Mouse (Mus musculus) mesoderm, embryonic 11.5 days (tissue): ENCODE measurements around the gene Slc2a2.
"Not testable (repeated sequence)": the region's sequence is repeated elsewhere in the genome, so short reads cannot be mapped to it uniquely, and the experiment has no call there.

ENCODE experiments used
- DNase-seq: peaks from one replicate; pipeline ENCODE4 v3.0.0-alpha.2; 2012; ENCODE audit warnings: low read depth, low spot score

Gene Slc2a2

DNA sequence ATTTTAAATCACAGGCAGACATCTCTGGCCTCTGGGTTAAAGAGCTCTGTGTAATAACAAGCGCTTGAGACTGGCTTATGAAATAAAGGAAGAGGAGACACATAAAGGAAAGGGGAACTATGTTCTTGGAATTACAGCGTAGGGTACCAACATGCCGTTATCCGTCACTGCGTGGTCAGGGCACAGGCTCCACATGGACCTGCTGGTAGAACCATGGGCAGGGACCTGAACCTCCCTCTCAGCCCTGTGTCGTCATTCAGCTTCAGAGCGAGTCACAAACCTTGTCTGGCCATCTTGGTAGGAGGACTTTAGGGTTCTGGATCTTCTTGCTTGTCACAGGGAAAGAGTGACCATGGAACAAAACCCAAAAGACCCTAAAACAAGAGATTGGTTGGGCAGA lies 28.7 kb downstream of the Slc2a2 start:
- DNase-seq = no peak

DNA sequence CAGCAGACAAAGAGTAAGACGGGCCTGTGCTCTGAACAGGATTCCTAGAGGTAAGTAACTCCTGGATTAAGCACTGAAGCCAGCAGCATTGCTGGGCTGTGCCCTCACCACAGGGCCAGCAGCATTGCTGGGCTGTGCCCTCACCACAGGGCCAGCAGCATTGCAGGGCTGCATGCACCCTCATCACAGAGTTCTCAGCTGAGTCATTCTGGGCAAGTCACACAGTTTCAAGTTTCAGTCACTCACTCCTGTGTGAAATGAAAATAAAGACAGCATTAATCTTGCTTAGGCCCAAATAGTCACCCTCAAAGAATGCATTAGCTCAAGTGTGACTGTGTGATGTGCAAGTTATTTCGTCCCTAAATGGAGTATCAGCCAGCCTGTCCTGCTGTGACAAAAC lies 37.0 kb downstream of the Slc2a2 start:
- no peak for DNase-seq

DNA sequence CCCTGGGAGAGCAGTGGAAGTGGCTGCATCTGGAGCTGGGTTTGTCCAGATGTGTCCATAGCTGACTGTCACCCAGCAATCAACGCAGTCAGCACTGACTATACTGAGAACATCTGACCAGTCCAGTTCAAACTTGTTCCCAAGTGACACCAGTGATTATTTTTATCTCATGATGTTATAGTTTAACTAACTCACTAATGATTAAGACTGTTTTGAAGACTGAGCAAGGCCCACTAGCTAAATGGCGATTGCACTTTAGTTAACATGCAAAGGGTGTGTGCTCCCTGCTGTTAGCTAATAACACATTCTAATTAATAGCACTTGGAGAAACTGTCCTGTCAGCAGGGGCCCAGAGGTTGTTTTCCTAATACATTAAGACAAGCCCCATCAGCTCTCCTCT lies 39.3 kb downstream of the Slc2a2 start:
- DNase-seq = no peak

DNA sequence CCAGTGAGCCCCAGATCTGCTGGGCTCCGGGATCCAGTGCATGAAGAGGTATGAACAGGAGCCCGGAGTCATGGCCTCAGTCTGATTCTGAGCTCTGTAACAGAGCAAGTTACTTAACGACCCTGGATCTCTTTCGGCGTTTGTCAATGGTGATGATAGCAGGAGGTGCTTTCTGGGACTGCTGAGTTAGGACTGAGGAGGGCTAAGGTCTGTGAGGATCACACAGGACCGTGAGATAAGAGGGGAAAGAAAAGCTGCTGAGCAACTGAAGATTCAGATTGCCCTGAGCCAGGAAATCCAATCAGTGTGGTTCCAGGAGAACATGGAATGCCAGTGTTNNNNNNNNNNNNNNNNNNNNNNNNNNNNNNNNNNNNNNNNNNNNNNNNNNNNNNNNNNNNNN lies 42.6 kb downstream of the Slc2a2 start:
- no peak for DNase-seq

DNA sequence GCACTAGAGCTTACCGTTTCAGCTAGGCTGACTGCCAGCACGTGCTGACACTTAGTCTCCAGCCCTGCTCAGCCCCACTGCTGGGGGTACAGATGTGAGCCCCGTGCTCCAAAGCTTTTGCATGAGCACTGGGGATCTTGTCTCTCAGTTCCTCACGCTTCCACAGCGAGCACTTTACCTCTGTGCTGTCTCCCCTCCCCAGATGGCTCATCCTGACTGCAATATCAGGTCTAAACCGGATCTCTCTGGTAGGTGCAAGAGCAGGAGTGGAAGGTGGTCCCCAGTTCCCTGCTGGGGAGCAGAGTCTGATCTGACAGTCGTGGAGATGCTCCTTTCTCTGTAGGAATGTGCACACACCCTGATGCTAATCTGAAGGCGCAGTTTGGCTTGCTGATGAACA lies 45.5 kb downstream of the Slc2a2 start:
- no peak for DNase-seq

DNA sequence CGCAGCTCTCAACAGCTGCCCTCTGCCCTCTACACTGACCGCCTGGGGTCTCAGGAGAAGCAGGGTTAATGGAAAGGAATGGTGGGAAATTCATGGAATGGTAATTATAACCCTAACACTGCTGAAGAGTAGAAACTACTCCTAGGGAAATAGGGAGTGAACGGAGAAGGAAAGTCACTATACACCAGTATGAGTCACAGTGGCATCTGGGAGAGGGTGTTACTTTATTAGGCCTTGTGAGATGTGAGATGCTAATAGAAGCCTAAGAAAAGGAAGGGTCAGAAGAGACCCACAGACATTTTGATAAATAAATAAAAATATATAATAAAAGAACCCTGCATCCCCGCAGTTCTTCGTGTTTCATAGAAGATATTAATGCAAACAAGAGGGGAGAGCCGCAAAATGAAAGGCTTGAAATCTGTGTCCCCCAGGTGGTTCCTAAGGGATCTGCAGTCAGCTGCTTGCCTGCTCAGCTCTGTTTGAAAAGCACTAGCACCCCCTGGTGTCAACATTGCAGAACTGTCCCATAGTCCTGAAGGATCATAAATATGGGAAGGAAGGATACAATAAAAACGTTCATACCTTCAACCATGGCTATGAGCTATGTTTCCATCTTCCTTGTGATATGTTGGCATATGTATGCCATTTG lies 48.3 kb downstream of the Slc2a2 start:
- peak; percentile 91 for DNase-seq

DNA sequence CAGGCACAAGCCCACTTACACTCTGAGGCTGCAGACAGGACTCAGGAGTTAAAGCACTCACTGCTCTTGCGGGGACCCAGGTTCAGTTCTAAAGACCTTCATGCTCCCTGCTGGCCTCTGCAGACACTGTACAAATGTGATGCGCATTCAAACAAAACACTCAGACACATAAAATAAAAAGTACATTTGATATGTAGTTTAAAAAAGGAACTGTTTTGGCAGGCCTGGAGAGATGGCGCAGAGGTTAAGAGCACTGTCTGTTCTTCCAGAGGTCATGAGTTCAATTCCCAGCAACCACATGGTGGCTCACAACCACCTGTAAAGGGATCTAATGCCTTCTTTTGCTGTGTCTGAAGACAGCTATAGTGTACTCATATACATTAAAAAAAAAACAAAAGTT lies 50.4 kb downstream of the Slc2a2 start:
- DNase-seq = no peak

DNA sequence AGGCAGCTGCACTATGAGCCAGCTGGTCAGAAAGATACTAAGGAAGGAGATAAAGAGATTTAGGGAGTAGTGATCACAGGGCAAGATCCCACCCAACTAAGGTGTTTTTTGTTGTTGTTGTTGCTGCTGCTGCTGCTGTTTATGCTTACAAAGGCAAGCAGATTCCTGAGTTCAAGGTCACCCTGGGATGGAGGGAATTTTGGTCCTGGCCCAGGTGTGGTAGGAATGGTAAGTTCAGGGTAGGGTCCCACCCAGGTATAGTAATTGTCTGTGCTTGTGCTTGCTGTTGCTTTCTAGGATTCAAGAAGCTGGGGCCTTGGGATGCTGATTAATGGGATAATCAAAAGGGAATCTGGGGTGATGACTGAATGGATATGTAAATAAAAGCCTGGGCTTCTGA lies 51.3 kb downstream of the Slc2a2 start:
- DNase-seq = no peak

GRCm38 (mm10) chr3:28755477-28755876 lies 57.8 kb downstream of the Slc2a2 start:
- DNase-seq = no peak

DNA sequence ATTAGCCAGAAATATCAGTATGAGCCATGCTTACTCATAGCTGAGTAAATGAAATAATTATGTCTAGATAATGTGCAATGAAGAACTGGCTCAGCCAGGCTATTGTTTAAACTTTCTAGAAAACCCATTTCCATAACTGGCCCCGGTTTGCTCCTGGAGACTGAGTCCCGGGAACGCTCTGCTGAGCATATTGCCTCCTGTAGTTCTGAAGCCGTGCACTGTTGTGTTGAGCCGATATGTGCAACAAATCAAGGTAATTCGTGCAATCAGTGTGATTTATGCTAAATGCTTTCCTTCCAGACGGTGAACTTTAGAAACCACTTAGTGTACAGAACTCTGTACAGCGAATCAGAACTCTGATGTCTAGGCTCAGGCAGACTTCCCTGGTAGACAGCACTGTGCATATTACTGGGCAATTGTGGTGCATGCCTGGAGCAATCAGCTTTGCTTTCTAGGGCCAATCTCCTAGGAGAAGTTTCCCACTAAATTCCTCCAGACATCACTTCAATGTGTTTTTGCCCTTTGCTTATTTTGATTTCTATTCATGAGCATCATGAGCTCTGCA lies 63.6 kb downstream of the Slc2a2 start:
- no peak for DNase-seq

DNA sequence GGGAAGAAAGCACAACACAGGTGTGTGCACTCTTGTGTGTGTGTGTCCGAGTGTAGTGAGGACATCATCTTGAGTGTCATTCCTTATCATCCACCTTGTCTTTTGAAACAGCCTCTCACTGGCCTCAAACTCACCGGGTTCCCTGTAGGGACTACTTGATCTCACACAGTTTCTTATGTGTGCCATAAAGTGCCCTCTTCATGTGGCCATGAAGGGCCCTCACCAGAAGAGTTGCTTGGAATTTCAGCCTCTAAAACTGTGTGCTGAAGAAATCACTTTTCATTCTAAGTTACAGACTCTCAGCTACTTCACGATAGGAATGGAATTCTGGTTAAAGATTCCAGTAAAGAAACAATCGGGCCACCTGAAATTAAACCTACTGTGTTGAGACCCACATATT lies 69.2 kb downstream of the Slc2a2 start:
- no peak for DNase-seq

- no peak for DNase-seq
Measured at GRCm38 (mm10) chr3:28768222-28768621, 70.5 kb downstream of the Slc2a2 start.

DNA sequence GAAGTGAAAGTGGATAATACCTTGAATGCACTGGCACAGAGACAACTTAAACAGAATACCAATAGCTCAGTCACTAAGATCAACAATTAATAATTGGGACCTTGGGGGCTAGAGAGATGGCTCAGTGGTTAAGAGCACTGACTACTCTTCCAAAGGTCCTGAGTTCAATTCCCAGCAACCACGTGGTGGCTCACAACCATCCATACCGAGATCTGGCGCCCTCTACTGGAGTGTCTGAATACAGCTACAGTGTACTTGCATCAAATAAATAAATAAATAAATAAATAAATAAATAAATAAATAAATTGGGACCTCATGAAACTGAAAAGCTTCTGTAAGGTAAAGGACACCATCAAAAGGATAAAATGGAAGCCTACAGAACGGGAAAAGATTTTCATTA lies 75.2 kb downstream of the Slc2a2 start:
- not testable (repeated sequence) for DNase-seq

DNA sequence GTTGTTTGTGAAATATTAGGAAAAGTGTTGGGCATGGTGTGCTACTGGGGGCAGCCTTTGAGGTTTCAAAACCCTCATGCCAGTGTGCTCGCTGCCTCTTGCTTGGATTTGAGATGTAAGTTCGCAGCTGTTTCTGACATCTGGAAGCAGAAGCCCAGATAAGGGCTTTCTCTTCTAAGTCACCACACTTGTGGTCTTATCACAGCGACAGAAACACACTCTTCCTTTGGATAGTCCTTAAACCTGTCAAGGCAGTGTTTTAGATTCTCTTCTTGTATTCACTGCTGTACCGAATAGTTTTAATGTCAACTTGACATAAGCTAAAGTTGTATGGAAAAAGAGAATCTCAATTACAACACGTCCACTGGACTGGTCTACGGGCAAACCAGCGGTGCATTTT lies 77.7 kb downstream of the Slc2a2 start:
- no peak for DNase-seq

- no peak for DNase-seq
Measured at GRCm38 (mm10) chr3:28775958-28776357, 78.3 kb downstream of the Slc2a2 start.

- DNase-seq = no peak
Measured at GRCm38 (mm10) chr3:28776491-28776890, 78.8 kb downstream of the Slc2a2 start.

- DNase-seq = no peak
Measured at GRCm38 (mm10) chr3:28780511-28780910, 82.8 kb downstream of the Slc2a2 start.
